Mouse (Mus musculus) bone marrow macrophage, adult 2 months (primary cell): Measurements from ENCODE around the gene Tmem151b.

Experiments used
- CTCF ChIP-seq: IDR thresholded peaks from 2 replicates; pipeline ENCODE4 v1.5.1; 2012; ENCODE audit warnings: low read depth, mild to moderate bottlenecking, low read length, moderate library complexity
- POLR2A ChIP-seq: IDR thresholded peaks from 2 replicates; pipeline ENCODE4 v1.6.1; 2012; ENCODE audit warnings: mild to moderate bottlenecking, low read depth, low read length, borderline replicate concordance

GRCm38 (mm10) chr17:45567162-45567601, 17.7 kb upstream of the Tmem151b start:
- TF ChIP-seq CTCF (no peak), POLR2A (no peak)
